Mouse (Mus musculus): ENCODE results near the gene Bhlhb9. TPM values are rescaled to one million over a fixed set of nuclear protein-coding genes. Genes with fewer than 3 reads are reported as not detected.
A peak's percentile ranks its signal among the peaks of the same experiment; 100 is the strongest.
"Not testable (repeated sequence)": the region's sequence is repeated elsewhere in the genome, so short reads cannot be mapped to it uniquely, and the experiment has no call there.

Bhlhb9 gene
- 11.5 and 14.6 TPM in 2 replicates for polyA plus RNA-seq (2012; rRNA removed)

DNA sequence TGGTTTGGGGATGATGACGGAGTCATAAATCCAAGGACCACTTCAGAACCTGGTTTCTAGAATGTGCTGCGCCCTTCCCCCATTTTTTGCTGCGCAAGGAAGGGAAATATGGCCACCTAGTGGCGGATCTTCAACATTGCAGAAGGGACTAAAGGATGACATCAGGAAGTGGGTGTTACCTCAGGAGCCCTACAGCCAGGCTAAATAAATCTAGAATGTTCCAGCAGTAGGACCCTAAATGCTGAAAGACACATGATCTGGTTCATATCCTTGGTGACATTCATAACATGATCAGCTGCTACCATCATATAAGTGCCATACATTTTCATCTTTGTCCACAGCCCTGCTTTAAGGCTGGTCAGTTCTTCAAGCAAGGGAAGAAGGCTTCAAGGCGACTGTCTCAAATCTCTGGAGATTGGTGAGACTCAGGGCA lies at the start of gene Bhlhb9:
Bhlhb9 (plus strand) TSS at position 383 of the 433 bp plus-strand sequence.
- H3K36me3 ChIP-seq (ENCODE audit: control insufficient read depth, insufficient read depth, low read length); H3K4me1 ChIP-seq (replicated peaks; ENCODE audit: control insufficient read depth, insufficient read depth, low read length); H3K27ac ChIP-seq (ENCODE audit: control insufficient read depth, insufficient read depth, low read length); H3K27me3 ChIP-seq (ENCODE audit: control insufficient read depth, insufficient read depth, low read length): not testable (repeated sequence)
- DNase-seq, result peak; percentile 43
- WGBS, result 35% methylated on average over 3 of the region's 5 CpGs
- peak within 1 kb of the TSS; percentile 66 for H3K4me3 ChIP-seq (ENCODE audit: control insufficient read depth, insufficient read depth, low read length)

DNA sequence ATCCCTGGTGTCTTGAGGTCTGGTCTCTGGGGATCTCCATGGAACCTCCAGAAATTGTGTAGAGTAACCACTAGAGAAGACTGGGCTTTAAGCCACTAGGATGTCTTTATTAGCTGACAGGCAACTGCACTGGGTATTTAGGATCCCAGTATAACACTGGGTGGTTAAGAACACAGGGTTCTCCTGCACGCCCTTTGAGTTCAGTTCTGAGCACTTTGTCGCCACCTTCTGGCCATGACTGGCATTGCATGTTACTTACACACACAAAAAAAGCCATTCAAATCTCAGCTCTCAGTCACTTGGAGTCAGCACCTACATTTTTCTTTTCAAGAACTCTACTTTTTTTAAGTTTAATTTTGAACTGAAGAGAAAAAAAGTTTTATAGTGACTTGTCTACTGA lies 44.6 kb upstream of the Bhlhb9 start:
- peak; percentile 55 for DNase-seq
- 0% methylated on average over 2 of the region's 2 CpGs for WGBS

DNA sequence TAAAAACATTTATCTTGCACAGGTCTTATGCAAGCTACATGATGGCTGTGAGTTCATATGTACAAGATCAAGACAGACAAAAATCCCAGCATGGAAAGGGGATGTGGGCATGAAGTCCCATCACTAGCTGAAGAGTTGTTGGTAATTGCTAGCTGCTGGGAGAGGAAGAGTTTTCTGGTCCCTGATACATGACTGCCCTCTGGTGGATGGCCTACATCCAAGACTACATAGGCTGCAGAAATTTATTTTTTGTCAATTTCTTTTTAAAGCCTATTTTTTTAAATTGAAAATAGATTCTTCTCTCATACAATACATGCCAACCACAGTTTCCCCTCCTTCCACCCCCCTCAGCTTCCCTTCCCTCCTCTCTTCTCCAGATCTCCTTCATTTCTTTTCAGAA lies 35.7 kb upstream of the Bhlhb9 start:
- Histone ChIP-seq H3K36me3 (ENCODE audit: control insufficient read depth, insufficient read depth, low read length) (peaks cover 4% of the 10 kb centered on the region; the same call in 1 of the 2 replicates), H3K27ac (ENCODE audit: control insufficient read depth, insufficient read depth, low read length) (no peak overlapping the region), H3K4me1 (replicated peaks; ENCODE audit: control insufficient read depth, insufficient read depth, low read length) (no peaks in the 10 kb centered on the region), H3K27me3 (ENCODE audit: control insufficient read depth, insufficient read depth, low read length) (no peaks in the 10 kb centered on the region), H3K4me3 (ENCODE audit: control insufficient read depth, insufficient read depth, low read length) (no peak overlapping the region)
- TF ChIP-seq CTCF (IDR thresholded peaks at IDR 0.05; ENCODE audit: borderline replicate concordance, control insufficient read depth, extremely low read depth, insufficient read depth, low read length, poor library complexity) (no peak), POLR2A (IDR thresholded peaks at IDR 0.05; ENCODE audit: control insufficient read depth, extremely low read depth, insufficient read depth, low read length, poor library complexity) (no peak)
- DNase-seq, result no peak

More for the DNA sequence above, 44.6 kb upstream of the Bhlhb9 start:
- no peaks in the 10 kb centered on the region for H3K27me3 ChIP-seq (ENCODE audit: control insufficient read depth, insufficient read depth, low read length)
- H3K27ac ChIP-seq (ENCODE audit: control insufficient read depth, insufficient read depth, low read length), result no peak overlapping the region
- TF ChIP-seq CTCF (IDR thresholded peaks at IDR 0.05; ENCODE audit: borderline replicate concordance, control insufficient read depth, extremely low read depth, insufficient read depth, low read length, poor library complexity), result no peak
- no peak for TF ChIP-seq POLR2A (IDR thresholded peaks at IDR 0.05; ENCODE audit: control insufficient read depth, extremely low read depth, insufficient read depth, low read length, poor library complexity)
- no peak overlapping the region for H3K4me3 ChIP-seq (ENCODE audit: control insufficient read depth, insufficient read depth, low read length)
- H3K36me3 ChIP-seq (ENCODE audit: control insufficient read depth, insufficient read depth, low read length), result peaks cover 6% of the 10 kb centered on the region; the same call in 1 of the 2 replicates
- H3K4me1 ChIP-seq (replicated peaks; ENCODE audit: control insufficient read depth, insufficient read depth, low read length), result no peaks in the 10 kb centered on the region

DNA sequence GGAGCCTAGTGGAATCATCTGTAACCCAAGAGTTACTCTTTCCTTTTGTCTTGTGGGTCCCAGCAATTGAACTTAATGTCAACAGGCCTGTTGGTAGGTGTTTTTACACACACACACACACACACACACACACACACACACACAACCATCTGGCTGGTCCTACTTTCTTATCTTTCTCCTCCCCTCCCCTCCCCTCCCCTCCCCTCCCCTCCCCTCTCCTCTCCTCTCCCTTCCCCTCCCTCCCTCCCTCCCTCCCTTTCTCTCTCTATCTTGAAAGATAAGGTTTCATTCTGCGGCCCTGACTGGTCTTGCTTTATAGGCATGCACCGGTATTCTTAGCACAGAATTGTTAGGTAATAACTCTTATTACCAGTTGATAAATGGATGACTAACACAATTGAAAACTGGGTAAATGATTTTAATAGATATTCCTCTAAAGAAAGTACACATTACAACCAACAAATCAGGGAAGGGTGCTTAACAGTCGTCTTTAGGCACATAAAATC lies 29.3 kb upstream of the Bhlhb9 start:
- DNase-seq, result no peak
- no peak overlapping the region for H3K4me3 ChIP-seq (ENCODE audit: control insufficient read depth, insufficient read depth, low read length)
- no peaks in the 10 kb centered on the region for H3K36me3 ChIP-seq (ENCODE audit: control insufficient read depth, insufficient read depth, low read length)
- H3K27ac ChIP-seq (ENCODE audit: control insufficient read depth, insufficient read depth, low read length), result no peak overlapping the region
- no peaks in the 10 kb centered on the region for H3K4me1 ChIP-seq (replicated peaks; ENCODE audit: control insufficient read depth, insufficient read depth, low read length)
- 93% methylated on average over 2 of the region's 3 CpGs for WGBS
- TF ChIP-seq POLR2A (IDR thresholded peaks at IDR 0.05; ENCODE audit: control insufficient read depth, extremely low read depth, insufficient read depth, low read length, poor library complexity) (no peak), CTCF (IDR thresholded peaks at IDR 0.05; ENCODE audit: borderline replicate concordance, control insufficient read depth, extremely low read depth, insufficient read depth, low read length, poor library complexity) (no peak)
- H3K27me3 ChIP-seq (ENCODE audit: control insufficient read depth, insufficient read depth, low read length), result no peaks in the 10 kb centered on the region

DNA sequence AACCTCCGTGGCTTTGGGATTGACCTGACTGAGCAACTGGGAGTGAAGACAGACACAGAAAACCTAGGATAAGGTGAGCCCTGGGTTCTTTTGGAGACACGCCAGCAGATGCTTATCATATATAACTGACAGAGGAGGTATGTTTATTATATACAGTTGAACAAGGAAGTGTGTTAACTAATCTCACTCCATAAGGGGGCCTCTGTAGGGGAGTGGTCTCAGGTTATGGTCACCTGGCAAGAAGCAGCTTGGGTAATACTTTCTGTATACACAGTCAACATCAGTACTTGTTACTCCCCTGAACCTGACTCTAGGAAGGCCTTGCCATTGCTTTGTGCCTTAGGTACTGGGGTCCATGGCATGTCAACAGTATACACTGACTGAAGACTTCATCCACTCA lies 28.8 kb upstream of the Bhlhb9 start:
- Histone ChIP-seq H3K4me1 (replicated peaks; ENCODE audit: control insufficient read depth, insufficient read depth, low read length) (no peaks in the 10 kb centered on the region), H3K27me3 (ENCODE audit: control insufficient read depth, insufficient read depth, low read length) (no peaks in the 10 kb centered on the region), H3K36me3 (ENCODE audit: control insufficient read depth, insufficient read depth, low read length) (no peaks in the 10 kb centered on the region), H3K4me3 (ENCODE audit: control insufficient read depth, insufficient read depth, low read length) (no peak overlapping the region), H3K27ac (ENCODE audit: control insufficient read depth, insufficient read depth, low read length) (no peak overlapping the region)
- 89% methylated on average over 2 of the region's 2 CpGs for WGBS
- no peak for DNase-seq
- TF ChIP-seq CTCF (IDR thresholded peaks at IDR 0.05; ENCODE audit: borderline replicate concordance, control insufficient read depth, extremely low read depth, insufficient read depth, low read length, poor library complexity) (no peak), POLR2A (IDR thresholded peaks at IDR 0.05; ENCODE audit: control insufficient read depth, extremely low read depth, insufficient read depth, low read length, poor library complexity) (no peak)

DNA sequence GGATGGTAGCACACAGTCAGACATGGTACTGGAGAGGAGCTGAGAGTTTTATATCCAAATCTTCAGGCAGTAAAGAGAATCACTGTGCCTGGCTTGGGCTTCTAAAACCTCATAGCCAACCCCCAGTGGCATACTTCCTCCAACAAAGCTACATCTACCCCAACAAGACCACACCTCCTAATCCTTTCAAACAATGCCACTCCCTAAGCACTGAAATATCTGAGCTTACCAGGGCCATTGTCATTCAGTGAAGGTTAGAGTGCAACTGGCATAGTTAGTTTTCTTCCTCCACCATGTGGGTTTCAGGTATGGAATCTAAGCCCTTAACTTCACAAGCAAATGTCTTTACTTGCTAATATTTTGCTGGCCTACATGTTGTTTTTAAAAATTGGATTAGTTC lies 5.9 kb upstream of the Bhlhb9 start:
- Histone ChIP-seq H3K27me3 (ENCODE audit: control insufficient read depth, insufficient read depth, low read length) (no peaks in the 10 kb centered on the region), H3K4me3 (ENCODE audit: control insufficient read depth, insufficient read depth, low read length) (no peak overlapping the region), H3K36me3 (ENCODE audit: control insufficient read depth, insufficient read depth, low read length) (no peaks in the 10 kb centered on the region), H3K4me1 (replicated peaks; ENCODE audit: control insufficient read depth, insufficient read depth, low read length) (peaks cover 5% of the 10 kb centered on the region), H3K27ac (ENCODE audit: control insufficient read depth, insufficient read depth, low read length) (no peak overlapping the region)
- TF ChIP-seq POLR2A (IDR thresholded peaks at IDR 0.05; ENCODE audit: control insufficient read depth, extremely low read depth, insufficient read depth, low read length, poor library complexity) (no peak), CTCF (IDR thresholded peaks at IDR 0.05; ENCODE audit: borderline replicate concordance, control insufficient read depth, extremely low read depth, insufficient read depth, low read length, poor library complexity) (no peak)
- no peak for DNase-seq

DNA sequence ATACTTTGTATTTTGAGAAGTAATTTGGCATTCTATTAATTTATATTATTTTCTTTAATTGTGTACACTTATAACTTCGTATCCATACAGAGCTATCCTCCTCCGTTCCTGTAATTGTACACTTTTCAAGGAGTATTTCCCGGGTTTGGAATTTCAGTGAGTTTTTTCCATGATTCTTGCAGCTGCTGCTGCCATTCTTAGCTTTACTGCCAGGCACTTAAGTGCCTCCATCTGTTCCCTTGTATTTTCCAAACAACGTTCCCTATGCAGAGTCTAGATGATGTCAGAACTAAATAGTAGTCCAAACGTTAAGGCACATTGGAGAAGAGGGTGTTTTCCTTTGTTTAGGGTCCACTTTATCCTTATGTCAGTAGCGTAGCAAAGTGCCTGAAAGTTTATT lies 5.1 kb upstream of the Bhlhb9 start:
- no peak for DNase-seq
- Histone ChIP-seq H3K27me3 (ENCODE audit: control insufficient read depth, insufficient read depth, low read length) (no peaks in the 10 kb centered on the region), H3K36me3 (ENCODE audit: control insufficient read depth, insufficient read depth, low read length) (no peaks in the 10 kb centered on the region), H3K4me3 (ENCODE audit: control insufficient read depth, insufficient read depth, low read length) (no peak overlapping the region), H3K27ac (ENCODE audit: control insufficient read depth, insufficient read depth, low read length) (no peak overlapping the region), H3K4me1 (replicated peaks; ENCODE audit: control insufficient read depth, insufficient read depth, low read length) (peaks cover 5% of the 10 kb centered on the region)
- TF ChIP-seq CTCF (IDR thresholded peaks at IDR 0.05; ENCODE audit: borderline replicate concordance, control insufficient read depth, extremely low read depth, insufficient read depth, low read length, poor library complexity), result no peak
- TF ChIP-seq POLR2A (IDR thresholded peaks at IDR 0.05; ENCODE audit: control insufficient read depth, extremely low read depth, insufficient read depth, low read length, poor library complexity), result no peak
- 91% methylated on average over 6 of the region's 6 CpGs for WGBS

DNA sequence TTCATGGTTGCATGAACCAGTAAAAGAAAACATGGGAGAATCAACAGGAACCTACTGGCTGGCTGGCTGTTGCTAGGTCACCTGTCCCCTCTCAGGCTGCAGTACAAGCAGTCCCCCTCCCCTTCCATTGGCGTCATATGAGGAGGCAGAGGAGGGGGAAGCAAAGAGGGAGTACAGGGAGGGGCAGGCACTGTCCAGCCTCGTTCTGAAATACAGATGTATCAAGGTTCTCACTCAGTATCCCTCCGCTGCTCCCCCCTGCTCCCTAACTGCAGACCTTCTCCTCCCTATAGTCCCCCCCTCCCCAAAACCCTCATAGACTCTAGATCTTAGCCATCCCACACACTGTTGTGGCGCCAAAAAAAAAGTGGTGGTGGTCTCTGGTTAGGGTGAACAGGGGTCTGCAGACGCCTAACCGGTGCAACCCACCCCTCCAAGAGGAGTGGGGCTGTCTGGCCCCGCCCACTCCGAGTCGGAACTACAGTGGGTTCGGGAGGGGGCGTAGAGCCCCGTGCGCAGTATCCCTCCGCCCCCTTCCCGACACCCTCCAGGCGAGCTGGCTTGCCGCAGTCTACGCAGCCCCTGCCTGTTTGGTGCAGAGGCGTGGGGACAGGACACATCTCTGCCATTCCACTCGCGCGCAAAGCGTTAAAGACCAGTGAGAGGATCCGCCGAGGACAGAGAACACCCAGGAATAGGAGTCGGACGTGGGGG lies 1.6 kb upstream of the Bhlhb9 start:
- not testable (repeated sequence) for H3K27ac ChIP-seq (ENCODE audit: control insufficient read depth, insufficient read depth, low read length); H3K36me3 ChIP-seq (ENCODE audit: control insufficient read depth, insufficient read depth, low read length); H3K4me1 ChIP-seq (replicated peaks; ENCODE audit: control insufficient read depth, insufficient read depth, low read length); H3K27me3 ChIP-seq (ENCODE audit: control insufficient read depth, insufficient read depth, low read length)
- 3% methylated on average over 25 of the region's 27 CpGs for WGBS
- peak; percentile 66 for DNase-seq
- H3K4me3 ChIP-seq (ENCODE audit: control insufficient read depth, insufficient read depth, low read length), result peak overlapping the region; percentile 66

DNA sequence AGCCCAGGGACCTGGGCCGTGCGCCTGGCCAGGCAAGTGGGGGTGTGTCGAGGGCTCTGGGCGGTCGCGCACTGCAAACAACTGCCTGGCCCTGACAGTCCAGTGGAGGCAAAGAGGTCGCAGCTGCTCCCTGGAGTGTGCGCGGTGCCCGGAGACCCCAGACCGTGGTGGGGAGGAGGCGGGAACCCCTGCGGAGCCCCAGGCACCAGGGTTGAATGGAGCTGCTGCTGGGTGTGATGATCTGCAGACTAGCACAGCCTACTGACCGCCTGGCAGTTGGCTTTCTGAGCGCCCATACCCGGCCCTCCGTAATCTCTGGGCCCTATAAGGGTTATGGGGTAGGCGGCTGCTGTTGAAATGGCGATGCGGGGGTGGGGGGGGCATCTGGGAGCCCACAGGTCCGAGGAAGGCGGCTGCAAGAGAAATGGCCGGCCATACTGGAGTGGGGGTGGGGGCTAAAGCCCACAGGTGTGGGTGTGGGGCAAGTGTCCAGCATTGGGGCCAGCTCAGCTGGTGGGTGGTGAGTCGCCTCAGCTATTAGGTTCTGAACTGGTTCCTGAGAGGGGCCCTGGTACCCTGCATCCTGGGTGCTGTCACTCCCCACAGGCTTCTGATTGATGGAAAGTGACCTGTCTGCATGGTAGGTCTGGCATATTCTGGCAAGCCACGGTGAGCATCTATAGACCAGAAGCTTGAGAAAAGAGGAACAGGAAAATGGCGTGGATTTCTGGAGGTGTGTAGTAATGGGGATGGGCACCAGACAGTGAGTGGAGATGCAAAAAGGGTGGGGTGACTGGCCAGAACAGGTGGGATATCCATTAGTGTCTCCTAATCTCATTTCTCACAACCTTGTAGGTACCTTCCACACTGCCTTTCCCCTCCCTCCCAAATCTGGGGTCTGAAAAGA lies 836 bp upstream of the Bhlhb9 start:
- peak; percentile 8 for DNase-seq
- not testable (repeated sequence) for H3K36me3 ChIP-seq (ENCODE audit: control insufficient read depth, insufficient read depth, low read length); H3K27ac ChIP-seq (ENCODE audit: control insufficient read depth, insufficient read depth, low read length)

More for the DNA sequence above, 836 bp upstream of the Bhlhb9 start:
- 1% methylated on average over 26 of the region's 26 CpGs for WGBS
- H3K4me3 ChIP-seq (ENCODE audit: control insufficient read depth, insufficient read depth, low read length), result peak overlapping the region; percentile 66
- H3K27me3 ChIP-seq (ENCODE audit: control insufficient read depth, insufficient read depth, low read length); H3K4me1 ChIP-seq (replicated peaks; ENCODE audit: control insufficient read depth, insufficient read depth, low read length): not testable (repeated sequence)
